Mouse (Mus musculus): ENCODE measurements around the gene Slc36a4. TPM values are rescaled to one million over a fixed set of nuclear protein-coding genes. Genes with fewer than 3 reads are reported as not detected.

Gene Slc36a4
- polyA plus RNA-seq, 1 experiment from 2014 or later = 6.0 TPM

DNA sequence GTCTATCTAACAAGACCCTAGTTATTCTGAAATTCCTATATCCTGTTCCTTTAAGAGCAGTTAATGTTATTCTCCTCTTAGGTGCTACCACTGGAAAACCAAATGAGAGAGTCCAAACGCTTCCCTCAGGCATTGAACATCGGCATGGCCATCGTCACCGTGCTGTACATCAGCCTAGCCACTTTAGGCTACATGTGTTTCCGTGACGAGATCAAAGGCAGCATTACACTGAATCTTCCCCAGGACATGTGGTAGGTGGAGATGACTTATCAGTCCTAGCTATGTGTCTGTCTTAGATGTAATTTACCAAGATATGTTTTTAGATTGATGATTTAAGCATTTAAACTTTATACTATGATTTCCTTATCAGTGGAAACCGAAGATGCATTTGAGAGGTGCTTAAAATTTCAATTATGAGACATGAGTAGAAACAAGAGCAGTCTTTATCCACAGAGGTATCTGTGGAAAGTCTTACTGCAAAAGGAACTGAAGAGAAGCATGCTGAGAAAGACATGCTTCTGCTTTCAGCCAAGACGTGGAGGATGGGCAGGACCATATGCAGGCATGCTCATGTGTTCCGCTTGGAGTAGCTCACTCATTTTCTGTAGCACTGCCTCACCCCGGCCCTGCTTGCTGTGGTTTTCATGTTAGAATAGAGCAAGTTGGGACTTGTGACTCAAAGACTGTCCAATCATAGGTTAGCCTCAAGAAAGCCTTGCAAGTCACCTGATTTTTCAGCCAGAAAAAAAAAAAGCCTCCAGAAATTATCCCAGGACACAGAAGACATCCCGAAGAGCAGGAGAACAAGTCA lies 24.7 kb downstream of the Slc36a4 start:
- ATAC-seq = no peak

DNA sequence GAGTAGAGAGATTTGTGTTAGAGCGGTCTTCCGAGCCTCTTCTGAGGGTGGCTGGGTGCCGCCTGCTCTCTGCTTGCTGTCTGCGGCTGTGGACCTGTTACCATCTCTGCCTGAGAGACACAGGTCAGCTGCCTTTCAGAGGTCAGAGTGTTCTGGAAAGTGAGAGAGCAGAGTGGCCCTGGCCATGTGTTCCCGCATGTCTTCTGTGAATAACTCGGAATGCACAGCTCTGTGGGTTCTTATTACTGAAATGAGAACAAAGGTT lies 25.3 kb downstream of the Slc36a4 start:
- 93% methylated on average over 6 of the region's 6 CpGs for WGBS
- no peak for TF ChIP-seq CTCF (IDR thresholded peaks at IDR 0.05; ENCODE audit: low read depth)
- ATAC-seq = no peak
- H3K9me3 ChIP-seq (ENCODE audit: control insufficient read depth) = no peaks in the 10 kb centered on the region
- no peak overlapping the region for H3K4me3 ChIP-seq (ENCODE audit: low read depth, low read length)
- no peak overlapping the region for H3K9ac ChIP-seq (ENCODE audit: low read depth, low read length)
- H3K27ac ChIP-seq (ENCODE audit: low read depth, low read length) = no peak overlapping the region
- H3K4me1 ChIP-seq (replicated peaks; ENCODE audit: control insufficient read depth, insufficient read depth, low read length) = no peaks in the 10 kb centered on the region
- H3K4me2 ChIP-seq (replicated peaks; ENCODE audit: low read depth) = no peak overlapping the region
- peaks cover 16% of the 10 kb centered on the region for H3K36me3 ChIP-seq (ENCODE audit: control insufficient read depth, insufficient read depth)
- no peaks in the 10 kb centered on the region for H3K27me3 ChIP-seq (replicated peaks; ENCODE audit: control insufficient read depth, insufficient read depth, low read length)

More for the DNA sequence above, 24.7 kb downstream of the Slc36a4 start:
- no peak overlapping the region for H3K9ac ChIP-seq (ENCODE audit: low read depth, low read length)
- H3K4me1 ChIP-seq (replicated peaks; ENCODE audit: control insufficient read depth, insufficient read depth, low read length) = no peaks in the 10 kb centered on the region
- no peak overlapping the region for H3K27ac ChIP-seq (ENCODE audit: low read depth, low read length)
- H3K4me3 ChIP-seq (ENCODE audit: low read depth, low read length) = no peak overlapping the region
- no peaks in the 10 kb centered on the region for H3K9me3 ChIP-seq (ENCODE audit: control insufficient read depth)
- WGBS = 94% methylated on average over 11 of the region's 11 CpGs
- H3K27me3 ChIP-seq (replicated peaks; ENCODE audit: control insufficient read depth, insufficient read depth, low read length) = no peaks in the 10 kb centered on the region
- TF ChIP-seq CTCF (IDR thresholded peaks at IDR 0.05; ENCODE audit: low read depth) = no peak
- peaks cover 16% of the 10 kb centered on the region for H3K36me3 ChIP-seq (ENCODE audit: control insufficient read depth, insufficient read depth)
- H3K4me2 ChIP-seq (replicated peaks; ENCODE audit: low read depth) = no peak overlapping the region

DNA sequence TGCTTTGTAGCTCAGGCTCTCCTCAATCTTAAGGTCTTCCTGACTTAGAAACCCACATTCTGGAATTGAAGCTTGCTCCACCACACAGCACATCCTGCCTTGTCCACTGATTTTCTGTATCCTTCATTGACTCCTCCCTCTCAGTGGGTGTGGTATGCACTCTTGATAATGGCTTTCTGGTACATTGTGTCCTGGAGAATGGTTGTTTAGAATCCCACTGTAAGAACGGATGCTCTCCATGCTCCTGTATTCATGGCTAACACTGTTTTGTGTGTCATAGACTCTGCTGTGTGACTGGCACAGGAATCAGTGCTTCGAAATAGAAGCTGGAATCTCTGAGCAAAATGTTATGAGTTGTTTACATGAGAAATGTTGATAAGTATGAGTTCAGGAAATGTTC lies 28.0 kb downstream of the Slc36a4 start:
- Histone ChIP-seq H3K27me3 (replicated peaks; ENCODE audit: control insufficient read depth, insufficient read depth, low read length) (no peaks in the 10 kb centered on the region), H3K9ac (ENCODE audit: low read depth, low read length) (no peak overlapping the region), H3K4me3 (ENCODE audit: low read depth, low read length) (no peak overlapping the region), H3K4me1 (replicated peaks; ENCODE audit: control insufficient read depth, insufficient read depth, low read length) (no peaks in the 10 kb centered on the region), H3K27ac (ENCODE audit: low read depth, low read length) (no peak overlapping the region), H3K9me3 (ENCODE audit: control insufficient read depth) (no peaks in the 10 kb centered on the region), H3K4me2 (replicated peaks; ENCODE audit: low read depth) (no peak overlapping the region), H3K36me3 (ENCODE audit: control insufficient read depth, insufficient read depth) (peaks cover 16% of the 10 kb centered on the region; the same call in 1 of the 2 replicates)
- no peak for TF ChIP-seq CTCF (IDR thresholded peaks at IDR 0.05; ENCODE audit: low read depth)
- WGBS = 86% methylated on average over 2 of the region's 2 CpGs
- no peak for ATAC-seq

DNA sequence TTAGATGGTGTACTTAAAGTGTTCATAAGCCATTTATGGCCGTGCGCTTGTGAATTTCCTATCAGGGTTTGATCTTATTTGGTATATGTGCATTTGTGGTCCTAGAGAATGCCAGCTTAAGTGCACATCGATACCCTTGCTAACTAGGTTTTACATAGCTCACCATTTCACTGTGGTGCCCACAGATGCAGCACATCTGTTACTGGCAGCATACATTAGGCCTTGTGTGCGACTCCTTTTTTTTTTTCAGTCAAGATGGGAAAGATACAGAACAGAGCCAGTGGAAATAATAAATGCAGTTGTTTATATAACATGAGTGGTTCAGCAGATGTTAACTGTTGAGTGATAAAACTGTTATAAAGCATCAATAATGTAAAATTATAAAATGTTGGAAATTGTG lies 31.9 kb downstream of the Slc36a4 start:
- Histone ChIP-seq H3K9ac (ENCODE audit: low read depth, low read length) (no peak overlapping the region), H3K9me3 (ENCODE audit: control insufficient read depth) (no peaks in the 10 kb centered on the region), H3K27me3 (replicated peaks; ENCODE audit: control insufficient read depth, insufficient read depth, low read length) (no peaks in the 10 kb centered on the region), H3K4me2 (replicated peaks; ENCODE audit: low read depth) (no peak overlapping the region), H3K4me1 (replicated peaks; ENCODE audit: control insufficient read depth, insufficient read depth, low read length) (no peaks in the 10 kb centered on the region), H3K4me3 (ENCODE audit: low read depth, low read length) (no peak overlapping the region), H3K36me3 (ENCODE audit: control insufficient read depth, insufficient read depth) (peaks cover 16% of the 10 kb centered on the region; the same call in 1 of the 2 replicates), H3K27ac (ENCODE audit: low read depth, low read length) (no peak overlapping the region)
- ATAC-seq = no peak
- TF ChIP-seq CTCF (IDR thresholded peaks at IDR 0.05; ENCODE audit: low read depth) = no peak
- WGBS = 66% methylated on average over 4 of the region's 4 CpGs

DNA sequence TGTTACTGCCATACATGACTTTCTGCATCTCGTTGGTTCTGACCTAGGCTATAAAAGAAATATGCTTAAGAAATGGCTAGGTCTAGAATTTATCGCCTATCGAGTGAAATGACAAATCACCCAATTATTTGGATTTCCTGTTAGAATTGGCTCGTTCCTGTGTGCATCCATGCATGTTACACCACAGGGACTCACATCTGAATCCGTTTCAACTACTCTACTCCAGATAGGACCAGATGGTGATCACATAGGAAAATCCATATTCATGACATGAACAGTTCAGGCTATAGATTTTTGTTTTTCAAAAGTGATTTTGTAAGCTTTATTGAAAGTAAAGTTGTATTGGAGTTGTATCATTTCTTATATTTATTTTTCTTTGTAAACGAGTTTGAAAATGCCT lies 32.4 kb downstream of the Slc36a4 start:
- H3K27ac ChIP-seq (ENCODE audit: low read depth, low read length) = no peak overlapping the region
- TF ChIP-seq CTCF (IDR thresholded peaks at IDR 0.05; ENCODE audit: low read depth) = no peak

DNA sequence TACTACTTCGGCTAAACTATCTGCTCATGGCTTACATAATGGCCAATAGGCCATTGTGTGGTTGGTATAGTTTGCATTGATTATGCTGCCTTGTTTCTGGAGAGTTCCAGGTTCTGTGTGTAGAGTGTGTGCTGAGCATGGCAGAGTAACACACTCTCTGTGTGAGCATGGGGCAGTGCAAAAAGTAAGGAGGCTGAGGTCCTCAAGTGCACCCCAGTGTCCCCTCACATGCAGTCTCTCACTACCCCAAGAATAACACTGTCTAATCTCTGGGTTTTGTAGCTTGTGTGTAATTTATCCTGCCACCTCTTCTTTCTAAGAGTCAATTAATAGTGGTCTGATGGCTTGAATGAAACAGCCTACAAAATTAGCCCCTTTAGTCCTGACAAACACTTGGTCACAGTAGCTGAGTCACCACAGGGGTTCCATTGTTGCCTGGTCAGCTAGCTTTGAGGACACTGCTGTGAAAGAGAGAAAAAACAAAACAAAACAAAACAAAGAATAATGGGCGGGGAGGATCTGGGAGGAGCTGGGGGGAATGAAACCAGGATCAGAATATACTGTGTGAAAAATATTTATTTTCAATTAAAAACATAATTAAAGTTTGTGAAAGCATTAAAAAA lies 36.6 kb downstream of the Slc36a4 start:
- no peaks in the 10 kb centered on the region for H3K4me1 ChIP-seq (replicated peaks; ENCODE audit: control insufficient read depth, insufficient read depth, low read length)

More for the DNA sequence above, 32.4 kb downstream of the Slc36a4 start:
- ATAC-seq = no peak
- Histone ChIP-seq H3K36me3 (ENCODE audit: control insufficient read depth, insufficient read depth) (peaks cover 13% of the 10 kb centered on the region; the same call in 1 of the 2 replicates), H3K27me3 (replicated peaks; ENCODE audit: control insufficient read depth, insufficient read depth, low read length) (no peaks in the 10 kb centered on the region), H3K4me1 (replicated peaks; ENCODE audit: control insufficient read depth, insufficient read depth, low read length) (no peaks in the 10 kb centered on the region), H3K9ac (ENCODE audit: low read depth, low read length) (no peak overlapping the region), H3K4me2 (replicated peaks; ENCODE audit: low read depth) (no peak overlapping the region), H3K9me3 (ENCODE audit: control insufficient read depth) (no peaks in the 10 kb centered on the region), H3K4me3 (ENCODE audit: low read depth, low read length) (no peak overlapping the region)
- 61% methylated on average over 6 of the region's 6 CpGs for WGBS

More for the DNA sequence above, 36.6 kb downstream of the Slc36a4 start:
- no peak overlapping the region for H3K9ac ChIP-seq (ENCODE audit: low read depth, low read length)
- no peaks in the 10 kb centered on the region for H3K27me3 ChIP-seq (replicated peaks; ENCODE audit: control insufficient read depth, insufficient read depth, low read length)
- no peak overlapping the region for H3K4me2 ChIP-seq (replicated peaks; ENCODE audit: low read depth)
- no peak overlapping the region for H3K27ac ChIP-seq (ENCODE audit: low read depth, low read length)
- 77% methylated on average over 2 of the region's 2 CpGs for WGBS
- no peak for TF ChIP-seq CTCF (IDR thresholded peaks at IDR 0.05; ENCODE audit: low read depth)
- no peak for ATAC-seq
- no peaks in the 10 kb centered on the region for H3K36me3 ChIP-seq (ENCODE audit: control insufficient read depth, insufficient read depth)
- H3K9me3 ChIP-seq (ENCODE audit: control insufficient read depth) = no peaks in the 10 kb centered on the region
- H3K4me3 ChIP-seq (ENCODE audit: low read depth, low read length) = no peak overlapping the region
